Mouse (Mus musculus) liver, adult 2 months (tissue): Measurements from ENCODE around the gene Alpk3. TPM values are rescaled to one million over a fixed set of nuclear protein-coding genes. Genes with fewer than 3 reads are reported as not detected.

ENCODE experiments used
- DNase-seq: peaks from one replicate; pipeline ENCODE4 v3.0.0-alpha.2; 2011; ENCODE audit warnings: low read depth, low spot score; ENCODE audit errors: extremely low read depth
- H3K27ac ChIP-seq: fragments of 200-500 bp; replicated peaks from 2 replicates; pipeline ENCODE4 v1.5.1; 2012; ENCODE audit warnings: low read depth, mild to moderate bottlenecking, control low read depth, inconsistent platforms, low read length; ENCODE audit not compliant: insufficient read depth
- H3K27me3 ChIP-seq: fragments of 200-500 bp; 2 replicates; pipeline ENCODE4 v1.6.1; 2012; ENCODE audit warnings: mild to moderate bottlenecking, moderate library complexity, low read length, inconsistent platforms; ENCODE audit not compliant: control insufficient read depth, insufficient read depth
- H3K36me3 ChIP-seq: fragments of 200-500 bp; 2 replicates; pipeline ENCODE4 v1.6.1; 2012; ENCODE audit warnings: low read length, inconsistent platforms; ENCODE audit not compliant: control insufficient read depth, insufficient read depth
- H3K4me1 ChIP-seq: fragments of 200-500 bp; 2 replicates; pipeline ENCODE4 v1.6.1; 2011; ENCODE audit warnings: low read length; ENCODE audit not compliant: control insufficient read depth, insufficient read depth
- H3K4me3 ChIP-seq: fragments of 200-500 bp; 2 replicates; pipeline ENCODE4 v1.5.1; 2011; ENCODE audit warnings: low read depth, mild to moderate bottlenecking, control low read depth, low read length, moderate library complexity; ENCODE audit not compliant: insufficient read depth
- H3K79me2 ChIP-seq: fragments of 200-500 bp; 2 replicates; pipeline ENCODE4 v1.6.1; 2012; ENCODE audit warnings: inconsistent platforms, mild to moderate bottlenecking, low read length, moderate library complexity; ENCODE audit not compliant: control insufficient read depth, insufficient read depth
- H3K9ac ChIP-seq: fragments of 200-500 bp; 2 replicates; pipeline ENCODE4 v1.6.1; 2012; ENCODE audit warnings: low read depth, mild to moderate bottlenecking, control low read depth, inconsistent platforms, low read length
- CTCF ChIP-seq: fragments of 200-500 bp; IDR thresholded peaks from 2 replicates; pipeline ENCODE4 v1.5.1; 2011; ENCODE audit warnings: low read depth, low read length, control low read depth
- POLR2A ChIP-seq: fragments of 200-500 bp; IDR thresholded peaks from 2 replicates; pipeline ENCODE4 v1.6.1; 2011; ENCODE audit warnings: low read length, control low read depth; ENCODE audit not compliant: insufficient read depth; ENCODE audit errors: extremely low read depth
- WGBS: fragments of 180-500 bp; shearing (Covaris S2); methylation state at CpG from one replicate; pipeline ENCODE4 v1.1.7; 2018; 5-methylcytosine and 5-hydroxymethylcytosine counted together
- polyA plus RNA-seq: library from polyadenylated mRNA; depleted of rRNA; stranded (reverse); fragments of >200 nt; gene quantifications from 2 replicates; pipeline ENCODE4 v1.2.3, GENCODE M21; 2012
- total RNA-seq: library from RNA; depleted of rRNA; stranded (reverse); fragments of >200 nt; gene quantifications from 2 replicates; pipeline ENCODE4 v1.2.3, GENCODE M21; 2014

Gene Alpk3
- total and polyA plus RNA-seq, 2 experiments, result 0.09 TPM; not detected in 1

- H3K27ac ChIP-seq, result no peak overlapping the region
- no peak for DNase-seq
Observed at GRCm38 (mm10) chr7:81124773-81125172, 67.4 kb downstream of the Alpk3 start.

GRCm38 (mm10) chr7:81125215-81126175 is 68.1 kb downstream of the Alpk3 start:
- WGBS, result 83% methylated on average over 10 of the region's 10 CpGs
- TF ChIP-seq CTCF (no peak), POLR2A (no peak)
- H3K27ac ChIP-seq, result no peak overlapping the region
- no peak overlapping the region for H3K9ac ChIP-seq
- H3K36me3 ChIP-seq, result no peaks in the 10 kb centered on the region
- no peak for DNase-seq
- no peak overlapping the region for H3K4me3 ChIP-seq
- no peaks in the 10 kb centered on the region for H3K4me1 ChIP-seq
- no peaks in the 10 kb centered on the region for H3K27me3 ChIP-seq
- no peaks in the 10 kb centered on the region for H3K79me2 ChIP-seq

More at GRCm38 (mm10) chr7:81124773-81125172, 67.4 kb downstream of the Alpk3 start:
- no peaks in the 10 kb centered on the region for H3K4me1 ChIP-seq
- no peak overlapping the region for H3K4me3 ChIP-seq
- H3K36me3 ChIP-seq, result no peaks in the 10 kb centered on the region
- H3K9ac ChIP-seq, result no peak overlapping the region
- TF ChIP-seq POLR2A (no peak), CTCF (no peak)
- H3K27me3 ChIP-seq, result no peaks in the 10 kb centered on the region
- 92% methylated on average over 8 of the region's 8 CpGs for WGBS
- H3K79me2 ChIP-seq, result no peaks in the 10 kb centered on the region

GRCm38 (mm10) chr7:81131864-81132263 is 74.5 kb downstream of the Alpk3 start:
- H3K9ac ChIP-seq, result no peak overlapping the region
- no peak overlapping the region for H3K4me3 ChIP-seq
- no peaks in the 10 kb centered on the region for H3K36me3 ChIP-seq
- 0 out of 2 replicates have a peak, but pooled peaks cover 2% of the 10 kb centered on the region for H3K4me1 ChIP-seq
- H3K27me3 ChIP-seq, result no peaks in the 10 kb centered on the region
- H3K79me2 ChIP-seq, result no peaks in the 10 kb centered on the region
- H3K27ac ChIP-seq, result no peak overlapping the region
- DNase-seq, result no peak
- TF ChIP-seq CTCF (no peak), POLR2A (no peak)
- 76% methylated on average over 7 of the region's 7 CpGs for WGBS

GRCm38 (mm10) chr7:81132851-81133279 is 75.5 kb downstream of the Alpk3 start:
- peak overlapping the region; percentile 24; the same call in 1 of the 2 replicates for H3K27ac ChIP-seq
- WGBS, result 54% methylated on average over 2 of the region's 2 CpGs
- H3K79me2 ChIP-seq, result no peaks in the 10 kb centered on the region
- no peaks in the 10 kb centered on the region for H3K36me3 ChIP-seq
- H3K4me3 ChIP-seq, result no peak overlapping the region
- H3K27me3 ChIP-seq, result no peaks in the 10 kb centered on the region
- 0 out of 2 replicates have a peak, but pooled peaks cover 2% of the 10 kb centered on the region for H3K4me1 ChIP-seq
- no peak overlapping the region for H3K9ac ChIP-seq
- TF ChIP-seq CTCF, result no peak
- no peak for TF ChIP-seq POLR2A
- peak; percentile 25 for DNase-seq

GRCm38 (mm10) chr7:81133416-81133815 is 76.0 kb downstream of the Alpk3 start:
- no peak for DNase-seq
- Histone ChIP-seq H3K27me3 (no peaks in the 10 kb centered on the region), H3K9ac (no peak overlapping the region), H3K4me3 (no peak overlapping the region), H3K4me1 (0 out of 2 replicates have a peak, but pooled peaks cover 2% of the 10 kb centered on the region), H3K36me3 (no peaks in the 10 kb centered on the region), H3K27ac (peak overlapping the region; percentile 24; the same call in 1 of the 2 replicates), H3K79me2 (no peaks in the 10 kb centered on the region)
- no peak for TF ChIP-seq POLR2A
- 84% methylated on average over 6 of the region's 6 CpGs for WGBS

GRCm38 (mm10) chr7:81133941-81134340 is 76.5 kb downstream of the Alpk3 start:
- H3K9ac ChIP-seq, result no peak overlapping the region
- H3K27ac ChIP-seq, result no peak overlapping the region
- no peaks in the 10 kb centered on the region for H3K79me2 ChIP-seq
- H3K4me1 ChIP-seq, result peaks cover 5% of the 10 kb centered on the region; the same call in 1 of the 2 replicates
- TF ChIP-seq POLR2A (no peak), CTCF (no peak)
- no peaks in the 10 kb centered on the region for H3K27me3 ChIP-seq
- H3K4me3 ChIP-seq, result no peak overlapping the region
- DNase-seq, result no peak
- H3K36me3 ChIP-seq, result no peaks in the 10 kb centered on the region
- 83% methylated on average over 2 of the region's 2 CpGs for WGBS
